Mouse (Mus musculus) intestine, embryonic 15.5 days (tissue): ENCODE results near the gene Aco2. TPM values are rescaled to one million over a fixed set of nuclear protein-coding genes. Genes with fewer than 3 reads are reported as not detected.

Experiments
- ATAC-seq: fragments of 200-750 bp; cut with Nextera tagmentation; 2 replicates; pipeline ENCODE4 v1.8.0; 2017; ENCODE audit warnings: moderate TSS enrichment, moderate library complexity
- H3K27ac ChIP-seq: fragments of 300-500 bp; sonication (generic); 2 replicates; pipeline ENCODE4 v1.5.1; 2015; ENCODE audit warnings: mild to moderate bottlenecking, inconsistent platforms
- H3K27me3 ChIP-seq: fragments of 300-500 bp; sonication (generic); replicated peaks from 2 replicates; pipeline ENCODE4 v1.6.1; 2015; ENCODE audit warnings: inconsistent platforms
- H3K36me3 ChIP-seq: fragments of 300-500 bp; sonication (generic); 2 replicates; pipeline ENCODE4 v1.6.1; 2015; ENCODE audit warnings: inconsistent platforms
- H3K4me1 ChIP-seq: fragments of 300-500 bp; sonication (generic); replicated peaks from 2 replicates; pipeline ENCODE4 v1.6.1; 2015; ENCODE audit warnings: inconsistent platforms
- H3K4me2 ChIP-seq: fragments of 300-500 bp; sonication (generic); replicated peaks from 2 replicates; pipeline ENCODE4 v1.6.1; 2015; ENCODE audit warnings: mild to moderate bottlenecking, inconsistent platforms
- H3K4me3 ChIP-seq: fragments of 300-500 bp; sonication (generic); replicated peaks from 2 replicates; pipeline ENCODE4 v1.5.1; 2015; ENCODE audit warnings: inconsistent platforms
- H3K9ac ChIP-seq: fragments of 300-500 bp; sonication (generic); 2 replicates; pipeline ENCODE4 v1.6.1; 2015; ENCODE audit warnings: inconsistent platforms
- H3K9me3 ChIP-seq: fragments of 300-500 bp; sonication (generic); 2 replicates; pipeline ENCODE4 v1.6.1; 2016; ENCODE audit warnings: inconsistent platforms
- WGBS: fragments of 180-500 bp; shearing (Covaris S2); methylation state at CpG from one replicate; pipeline ENCODE4 v1.1.7; 2015; 5-methylcytosine and 5-hydroxymethylcytosine counted together
- polyA plus RNA-seq: library from polyadenylated mRNA; unstranded; fragments of >200 nt; fragmentation: Nextera tagmentation; extraction: Ambion mirVana; gene quantifications from 2 replicates; pipeline ENCODE4 v1.2.1, GENCODE M21; 2015

Gene Aco2
- polyA plus RNA-seq, 1 experiment from 2014 or later, result 227 TPM

DNA sequence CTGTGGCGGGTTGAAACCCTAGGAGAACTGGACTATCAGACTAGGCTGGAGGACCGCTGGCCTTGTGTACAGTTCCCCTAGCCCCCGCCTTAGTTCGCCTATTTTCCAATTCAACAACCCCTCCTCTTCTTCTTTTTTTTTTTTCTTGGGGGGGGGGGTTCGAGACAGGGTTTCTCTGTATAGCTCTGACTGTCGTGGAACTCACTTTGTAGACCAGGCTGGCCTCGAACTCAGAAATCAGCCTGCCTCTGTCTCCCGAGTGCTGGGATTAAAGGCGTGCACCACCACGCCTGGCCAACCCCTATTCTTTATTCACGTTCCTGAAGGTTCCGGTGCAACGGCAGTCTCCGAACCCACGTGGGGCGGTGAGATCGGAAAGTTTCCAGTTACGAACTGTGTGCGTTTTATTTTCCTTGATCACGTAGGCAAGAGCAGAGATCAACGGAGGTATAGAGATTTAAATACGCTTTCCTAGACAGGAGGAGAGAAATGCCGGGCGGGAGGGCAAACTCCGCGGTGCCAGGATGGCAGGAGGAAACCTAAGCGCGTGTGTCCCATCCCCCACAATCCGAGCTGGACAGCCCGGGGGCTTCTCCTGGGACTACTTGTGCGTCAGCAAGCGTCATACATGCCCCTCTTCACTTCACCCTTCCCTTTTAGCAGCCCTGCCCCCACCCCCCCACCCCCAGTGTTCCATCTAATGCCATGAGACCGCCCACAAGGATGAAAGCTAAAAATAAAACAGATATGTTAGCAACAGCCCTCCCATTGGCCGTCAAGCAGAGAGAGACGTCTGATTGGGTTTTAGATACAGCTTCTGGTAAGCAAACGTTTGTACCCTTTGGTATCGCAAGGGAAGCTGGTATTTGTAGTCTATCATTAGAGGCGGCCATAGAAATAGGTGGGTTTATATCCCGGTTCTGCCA, 12.5 kb upstream of the Aco2 start:
- H3K36me3 ChIP-seq, result peaks cover 6% of the 10 kb centered on the region; the same call in 1 of the 2 replicates
- H3K27ac ChIP-seq, result peak overlapping the region; percentile 95
- peak; percentile 80 for ATAC-seq
- under 1% methylated on average over 39 of the region's 39 CpGs for WGBS
- no peaks in the 10 kb centered on the region for H3K9me3 ChIP-seq
- H3K4me1 ChIP-seq, result 0 out of 2 replicates have a peak, but pooled peaks cover 13% of the 10 kb centered on the region
- H3K9ac ChIP-seq, result peak overlapping the region; percentile 92
- peak overlapping the region; percentile 91 for H3K4me3 ChIP-seq
- H3K4me2 ChIP-seq, result peak overlapping the region; percentile 86
- H3K27me3 ChIP-seq, result no peaks in the 10 kb centered on the region

DNA sequence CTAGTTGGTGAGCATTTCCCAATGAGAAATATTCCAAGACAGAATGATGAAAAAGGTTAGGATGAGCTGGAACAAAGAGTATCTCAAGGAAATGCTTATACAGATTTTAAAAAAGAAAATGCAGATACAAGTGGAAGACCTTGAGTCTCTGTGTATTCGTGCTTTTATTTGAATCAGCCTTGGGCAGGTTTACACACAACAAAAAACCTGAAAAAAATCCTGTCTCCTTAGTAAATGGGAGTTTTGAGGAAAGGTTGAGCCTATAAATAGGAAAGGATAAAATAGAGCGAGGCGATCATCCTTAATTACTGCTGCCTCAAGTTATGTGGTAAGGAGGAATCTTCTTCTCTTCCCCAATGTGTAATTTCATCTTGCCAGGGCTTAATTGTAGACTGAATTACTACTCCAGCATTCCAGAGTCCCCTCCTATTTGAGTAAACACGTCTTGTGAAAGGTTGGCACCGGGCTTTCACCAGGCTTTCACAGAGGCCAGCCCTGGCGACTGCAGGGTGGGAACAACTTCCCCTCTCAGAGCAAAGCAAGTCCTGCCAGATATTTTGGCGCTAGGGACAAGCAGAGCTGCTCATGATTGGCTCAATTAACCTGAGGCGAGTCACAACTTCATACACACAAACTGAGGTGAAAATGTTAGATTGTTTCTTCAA, 11.5 kb upstream of the Aco2 start:
- peaks cover 6% of the 10 kb centered on the region; the same call in 1 of the 2 replicates for H3K36me3 ChIP-seq
- H3K4me2 ChIP-seq, result peak overlapping the region; percentile 86
- no peak overlapping the region; the same call in 1 of the 2 replicates for H3K9ac ChIP-seq
- 0 out of 2 replicates have a peak, but pooled peaks cover 8% of the 10 kb centered on the region for H3K4me1 ChIP-seq
- H3K4me3 ChIP-seq, result no peak overlapping the region
- ATAC-seq, result no peak
- 33% methylated on average over 8 of the region's 8 CpGs for WGBS
- H3K27me3 ChIP-seq, result no peaks in the 10 kb centered on the region
- H3K9me3 ChIP-seq, result no peaks in the 10 kb centered on the region
- H3K27ac ChIP-seq, result peak overlapping the region; percentile 42; the same call in 1 of the 2 replicates

DNA sequence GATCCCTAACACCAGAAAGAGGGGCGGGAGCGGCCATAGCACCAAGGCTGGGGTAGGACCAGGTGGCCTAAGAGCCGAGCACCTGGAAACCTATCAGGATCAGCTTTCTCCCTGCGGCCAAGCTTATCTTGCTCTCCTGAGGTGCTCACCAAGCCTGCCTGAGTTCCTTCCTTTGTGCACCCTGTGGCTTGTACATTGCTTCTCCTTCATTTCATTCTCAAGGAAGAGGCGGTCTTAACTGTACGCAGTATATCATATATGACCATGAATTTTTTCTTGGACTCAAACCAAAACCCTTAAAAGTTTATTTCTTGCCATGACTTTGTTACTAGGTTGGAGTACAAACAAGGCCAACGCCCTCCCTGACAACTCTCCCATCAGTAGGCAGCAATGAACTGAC, 7.9 kb upstream of the Aco2 start:
- Histone ChIP-seq H3K4me1 (0 out of 2 replicates have a peak, but pooled peaks cover 5% of the 10 kb centered on the region), H3K9me3 (no peaks in the 10 kb centered on the region), H3K9ac (no peak overlapping the region), H3K27me3 (no peaks in the 10 kb centered on the region), H3K36me3 (peaks cover 24% of the 10 kb centered on the region), H3K27ac (no peak overlapping the region), H3K4me2 (no peak overlapping the region), H3K4me3 (no peak overlapping the region)
- WGBS, result 94% methylated on average over 7 of the region's 7 CpGs
- no peak for ATAC-seq

DNA sequence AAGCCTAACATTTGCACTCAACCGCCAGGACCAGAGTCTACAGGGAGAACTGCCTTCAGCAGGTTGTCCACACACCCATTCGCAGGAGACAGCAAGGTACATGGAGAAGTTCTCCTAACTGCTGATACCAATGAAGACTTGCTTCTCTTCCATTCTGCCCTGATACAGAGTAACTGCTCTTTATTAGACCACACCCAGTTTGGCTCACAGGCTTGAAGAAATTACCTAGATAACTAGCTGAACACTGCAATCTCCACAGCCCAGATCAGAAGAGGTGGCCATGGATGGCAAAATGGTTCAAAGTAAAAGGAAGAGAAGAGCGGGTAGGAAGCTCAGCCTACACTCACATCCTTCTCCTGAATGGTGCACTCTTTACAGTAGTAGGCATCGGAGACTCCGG, 2.1 kb upstream of the Aco2 start:
- H3K4me2 ChIP-seq, result no peak overlapping the region
- H3K4me3 ChIP-seq, result no peak overlapping the region
- no peaks in the 10 kb centered on the region for H3K9me3 ChIP-seq
- no peaks in the 10 kb centered on the region for H3K27me3 ChIP-seq
- no peak overlapping the region for H3K9ac ChIP-seq
- no peak overlapping the region for H3K27ac ChIP-seq
- peaks cover 26% of the 10 kb centered on the region for H3K36me3 ChIP-seq
- H3K4me1 ChIP-seq, result peaks cover 4% of the 10 kb centered on the region; the same call in 1 of the 2 replicates
- 94% methylated on average over 5 of the region's 5 CpGs for WGBS
- no peak for ATAC-seq

DNA sequence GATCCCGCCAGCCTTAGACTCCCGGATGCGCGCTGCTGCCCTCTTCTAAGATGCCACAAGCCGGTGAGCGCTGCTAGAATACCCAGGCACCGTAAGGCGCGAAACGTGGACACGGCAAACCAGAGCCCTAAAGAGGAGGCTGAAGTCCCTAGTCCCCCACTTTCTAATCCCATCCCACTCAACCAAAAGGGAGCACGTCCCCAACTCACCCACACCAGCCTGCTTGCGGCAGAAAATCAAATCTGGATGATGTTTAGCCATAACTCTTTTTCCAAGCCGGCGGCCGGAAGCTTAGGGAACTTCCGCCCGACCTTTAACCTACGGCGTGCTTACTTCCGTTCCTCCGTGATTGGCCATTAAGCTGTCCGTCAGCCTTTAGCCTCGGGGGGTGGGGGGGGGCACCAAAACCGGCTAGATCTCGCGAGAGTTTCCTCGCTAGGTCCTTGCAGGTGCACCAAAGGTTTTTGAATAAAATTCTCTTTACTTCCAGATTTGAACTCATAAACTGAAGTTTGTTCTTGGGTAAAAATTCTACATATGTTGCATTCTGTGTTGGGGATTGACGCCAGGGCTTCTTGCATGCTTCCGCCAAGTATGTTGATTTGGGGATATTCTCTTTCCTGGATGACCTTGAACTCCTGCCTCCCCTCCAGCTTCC, 376 bp upstream of the Aco2 start, which contains the start of gene Phf5a:
Phf5a (minus strand) TSS at position 308 of the 658 bp plus-strand sequence.
- Histone ChIP-seq H3K4me3 (peak within 1 kb of the TSS; percentile 89), H3K4me1 (peaks cover 4% of the 10 kb centered on the region; the same call in 1 of the 2 replicates), H3K4me2 (peak within 1 kb of the TSS; percentile 75), H3K27me3 (no peaks in the 10 kb centered on the region), H3K36me3 (peaks cover 26% of the 10 kb centered on the region), H3K9ac (peak within 1 kb of the TSS; percentile 90), H3K27ac (peak within 1 kb of the TSS; percentile 98), H3K9me3 (no peaks in the 10 kb centered on the region)
- WGBS, result under 1% methylated on average over 30 of the region's 30 CpGs
- peak; percentile 94 for ATAC-seq

DNA sequence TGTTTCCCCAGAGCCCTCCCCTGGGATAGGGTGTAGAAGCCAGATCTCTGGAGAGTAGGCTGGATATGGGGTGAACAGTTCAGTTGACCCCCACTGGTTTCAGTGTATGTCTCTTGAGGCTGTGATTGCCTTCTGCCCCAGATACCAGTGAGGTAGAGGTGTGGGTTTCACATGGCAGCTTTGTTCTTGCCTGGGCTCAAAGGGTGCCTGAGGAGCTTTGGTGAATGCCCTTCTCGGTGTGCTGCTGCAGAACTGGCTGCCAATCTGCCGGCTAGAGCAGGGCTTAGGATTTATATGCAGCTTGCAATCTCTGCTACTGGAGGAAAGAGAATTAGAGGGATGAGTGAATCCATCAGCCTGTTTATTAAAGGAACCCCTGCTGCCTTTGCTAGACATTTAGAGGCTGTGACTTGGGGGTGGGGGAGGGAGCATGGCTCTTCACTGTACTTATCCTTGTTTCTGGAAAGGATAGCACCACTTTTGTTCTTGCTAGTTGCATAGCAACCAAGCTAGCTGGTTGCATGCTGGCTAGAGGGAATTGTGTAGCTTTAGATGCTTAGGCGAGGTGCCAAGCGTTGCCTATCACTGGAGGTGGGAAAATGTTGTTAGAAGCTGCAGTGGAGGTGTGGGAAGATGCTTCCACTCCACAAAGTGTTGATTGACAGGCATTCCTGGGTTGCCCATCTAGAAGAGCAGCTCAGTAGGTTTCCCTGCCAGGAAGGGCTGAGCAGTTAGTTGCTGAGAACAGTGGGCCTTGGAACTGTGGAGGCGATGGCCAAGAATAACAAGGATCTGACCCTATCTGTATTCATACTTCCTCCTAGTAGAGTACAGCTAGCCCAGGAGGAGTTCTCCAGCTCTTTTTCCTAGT, 7.7 kb downstream of the Aco2 start:
- Histone ChIP-seq H3K9ac (no peak overlapping the region), H3K27ac (no peak overlapping the region), H3K4me1 (0 out of 2 replicates have a peak, but pooled peaks cover 4% of the 10 kb centered on the region), H3K9me3 (no peaks in the 10 kb centered on the region), H3K36me3 (no peaks in the 10 kb centered on the region), H3K27me3 (no peaks in the 10 kb centered on the region), H3K4me2 (no peak overlapping the region; the same call in 1 of the 2 replicates), H3K4me3 (no peak overlapping the region)
- WGBS, result 83% methylated on average over 5 of the region's 5 CpGs
- ATAC-seq, result no peak

DNA sequence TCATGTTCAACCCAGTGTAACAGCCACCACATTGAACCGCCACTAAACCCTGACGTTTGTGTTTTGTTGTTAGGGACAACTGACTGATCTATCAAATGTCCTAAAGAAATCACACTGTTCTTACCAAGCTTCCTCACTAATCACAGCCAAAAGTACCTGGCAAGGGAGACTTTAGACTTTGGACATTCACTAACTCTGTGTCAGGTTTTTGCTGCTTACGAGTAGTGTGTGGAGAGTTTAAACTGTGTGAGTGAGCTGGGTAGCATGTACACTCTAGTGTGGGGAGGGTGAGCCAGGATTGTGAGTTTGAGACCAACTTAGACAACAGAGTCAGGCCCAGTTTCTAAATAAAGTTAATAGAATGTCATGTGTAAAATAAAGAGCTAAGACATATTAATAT, 10.2 kb downstream of the Aco2 start:
- H3K4me1 ChIP-seq, result 0 out of 2 replicates have a peak, but pooled peaks cover 4% of the 10 kb centered on the region
- H3K36me3 ChIP-seq, result no peaks in the 10 kb centered on the region
- H3K27me3 ChIP-seq, result no peaks in the 10 kb centered on the region
- H3K9me3 ChIP-seq, result no peaks in the 10 kb centered on the region
- no peak overlapping the region for H3K9ac ChIP-seq
- H3K4me2 ChIP-seq, result no peak overlapping the region
- H3K27ac ChIP-seq, result no peak overlapping the region
- 88% methylated on average over 3 of the region's 3 CpGs for WGBS
- H3K4me3 ChIP-seq, result no peak overlapping the region
- ATAC-seq, result peak; percentile 60; the same call in 1 of the 2 replicates

DNA sequence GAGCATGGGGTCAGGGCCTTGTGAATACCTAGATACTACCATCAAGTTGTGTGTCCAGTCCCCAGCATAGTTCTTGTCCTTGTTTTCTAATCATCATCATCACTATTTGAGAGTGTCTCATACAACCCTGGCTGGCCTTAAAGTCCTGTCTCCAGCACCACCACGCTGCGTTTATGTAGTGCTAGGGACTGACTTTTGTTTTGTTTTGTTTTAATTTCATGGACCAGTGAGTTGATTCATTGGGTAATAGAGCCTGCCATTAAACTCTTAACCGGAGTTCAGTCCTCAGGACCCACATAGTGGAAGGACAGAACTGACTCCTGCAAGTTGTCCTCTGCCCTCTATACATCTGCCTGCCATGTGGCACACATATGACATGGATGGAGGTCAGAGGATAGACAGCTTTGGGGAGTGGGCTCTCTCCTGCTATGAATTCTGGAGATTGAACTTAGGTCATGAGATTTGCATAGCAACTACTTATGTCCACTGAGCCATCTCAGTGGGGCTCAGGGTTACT, 13.4 kb downstream of the Aco2 start:
- H3K4me1 ChIP-seq, result no peaks in the 10 kb centered on the region
- H3K9ac ChIP-seq, result no peak overlapping the region
- whole genome bisulfite sequencing, result 88% methylated on average over 3 of the region's 3 CpGs
- no peaks in the 10 kb centered on the region for H3K9me3 ChIP-seq
- H3K27me3 ChIP-seq, result no peaks in the 10 kb centered on the region
- H3K36me3 ChIP-seq, result peaks cover 9% of the 10 kb centered on the region; the same call in 1 of the 2 replicates
- no peak overlapping the region for H3K4me2 ChIP-seq
- no peak overlapping the region for H3K27ac ChIP-seq
- H3K4me3 ChIP-seq, result no peak overlapping the region
- no peak for ATAC-seq

DNA sequence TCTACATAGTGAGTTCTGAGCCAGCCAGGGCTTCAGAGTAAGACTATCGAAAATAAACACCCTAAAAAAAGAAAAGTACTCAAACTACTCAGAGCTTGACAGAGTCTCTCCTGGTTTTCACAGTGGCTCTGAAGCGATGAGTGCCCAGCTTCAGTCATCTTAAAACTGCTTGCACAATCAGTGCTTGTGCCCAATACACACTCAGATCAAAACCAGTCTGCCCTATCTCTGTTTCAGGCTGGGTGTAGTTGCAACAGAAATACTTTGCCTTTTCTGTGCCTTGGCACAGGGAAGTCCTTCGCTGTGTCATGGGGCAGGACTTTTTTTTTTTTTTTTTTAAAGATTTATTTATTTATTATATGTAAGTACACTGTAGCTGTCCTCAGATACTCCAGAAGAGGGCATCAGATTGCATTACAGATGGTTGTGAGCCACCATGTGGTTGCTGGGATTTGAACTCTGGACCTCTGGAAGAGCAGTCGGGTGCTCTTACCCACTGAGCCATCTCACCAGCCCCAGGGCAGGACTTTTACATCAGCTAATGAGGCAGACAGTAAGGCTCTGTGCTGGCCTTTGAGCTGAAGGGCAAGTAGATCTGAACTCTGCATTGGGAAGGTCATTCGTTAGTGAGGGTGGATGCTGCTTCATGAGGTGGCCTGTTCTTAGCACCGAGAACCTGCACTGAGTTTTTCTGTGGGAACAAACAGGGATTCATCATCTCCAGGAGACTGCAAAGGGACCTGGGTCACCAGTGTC, 14.9 kb downstream of the Aco2 start:
- Histone ChIP-seq H3K27ac (no peak overlapping the region), H3K36me3 (peaks cover 14% of the 10 kb centered on the region), H3K9me3 (no peaks in the 10 kb centered on the region), H3K4me1 (no peaks in the 10 kb centered on the region), H3K4me2 (no peak overlapping the region), H3K9ac (no peak overlapping the region), H3K27me3 (no peaks in the 10 kb centered on the region), H3K4me3 (no peak overlapping the region)
- no peak for ATAC-seq
- 92% methylated on average over 6 of the region's 6 CpGs for WGBS

DNA sequence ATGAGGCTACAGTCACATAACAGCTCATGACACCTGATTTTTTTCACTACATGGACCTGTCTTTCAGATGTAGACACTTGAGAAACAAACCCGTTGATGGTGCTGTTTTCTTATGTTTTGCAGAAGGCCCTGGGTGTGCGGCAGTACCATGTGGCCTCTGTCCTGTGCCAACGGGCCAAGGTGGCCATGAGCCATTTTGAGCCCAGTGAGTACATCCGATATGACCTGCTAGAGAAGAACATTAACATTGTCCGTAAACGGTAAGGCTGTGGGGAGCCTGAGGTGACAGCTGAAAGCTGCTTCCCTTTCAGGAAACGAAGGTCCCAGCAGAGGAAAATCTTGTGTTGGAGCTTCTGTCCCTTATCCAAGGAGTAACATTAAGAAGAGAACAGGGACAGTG, 17.1 kb downstream of the Aco2 start:
- WGBS, result 92% methylated on average over 7 of the region's 7 CpGs

More for the DNA sequence above, 17.1 kb downstream of the Aco2 start:
- H3K9ac ChIP-seq, result no peak overlapping the region
- H3K27me3 ChIP-seq, result no peaks in the 10 kb centered on the region
- no peak for ATAC-seq
- no peaks in the 10 kb centered on the region for H3K9me3 ChIP-seq
- H3K4me1 ChIP-seq, result no peaks in the 10 kb centered on the region
- H3K4me3 ChIP-seq, result no peak overlapping the region
- H3K4me2 ChIP-seq, result no peak overlapping the region
- H3K36me3 ChIP-seq, result peaks cover 19% of the 10 kb centered on the region
- no peak overlapping the region for H3K27ac ChIP-seq
